Mouse (Mus musculus): Measurements from ENCODE around the gene Tcl1b3. TPM values are rescaled to one million over a fixed set of nuclear protein-coding genes. Genes with fewer than 3 reads are reported as not detected.

Gene Tcl1b3
- total RNA-seq, 1 experiment from 2014 or later, result not detected

- no peak for ATAC-seq (ENCODE audit: extremely low read depth, insufficient number of reproducible peaks, low FRiP score, poor library complexity, severe bottlenecking)
Observed at GRCm38 (mm10) chr12:105222601-105223319, 31.9 kb downstream of the Tcl1b3 start, which contains the start of gene Tcl1. TSS of gene Tcl1 (minus strand) at chr12:105222793.

GRCm38 (mm10) chr12:105224621-105225320, 33.9 kb downstream of the Tcl1b3 start:
- ATAC-seq (ENCODE audit: extremely low read depth, insufficient number of reproducible peaks, low FRiP score, poor library complexity, severe bottlenecking), result no peak

- ATAC-seq (ENCODE audit: extremely low read depth, insufficient number of reproducible peaks, low FRiP score, poor library complexity, severe bottlenecking), result no peak
Observed at GRCm38 (mm10) chr12:105234362-105234761, 43.5 kb downstream of the Tcl1b3 start.

- ATAC-seq (ENCODE audit: extremely low read depth, insufficient number of reproducible peaks, low FRiP score, poor library complexity, severe bottlenecking), result no peak
Observed at GRCm38 (mm10) chr12:105235091-105235490, 44.2 kb downstream of the Tcl1b3 start.

GRCm38 (mm10) chr12:105239060-105239459, 48.2 kb downstream of the Tcl1b3 start:
- ATAC-seq (ENCODE audit: extremely low read depth, insufficient number of reproducible peaks, low FRiP score, poor library complexity, severe bottlenecking), result no peak

Other genes with a start within 250 kb of the Tcl1b3 start
- 20.7 and 21.2 TPM in 2 replicates for gene Syne3, start 181.2 kb upstream of the Tcl1b3 start, total RNA-seq (2017)
- gene Glrx5, start 158.4 kb upstream of the Tcl1b3 start, total RNA-seq (2017), result 8.0 and 9.1 TPM in 2 replicates
- gene Tcl1b2, start 45.0 kb upstream of the Tcl1b3 start, total RNA-seq (2017), result not detected in 2 replicates
- gene Tcl1b1, start 31.4 kb upstream of the Tcl1b3 start, total RNA-seq (2017), result not detected in 2 replicates
- gene Tcl1b5, start 14.7 kb upstream of the Tcl1b3 start, total RNA-seq (2017), result not detected in 2 replicates
- not detected in 2 replicates for gene Tcl1b4, start 10.9 kb downstream of the Tcl1b3 start, total RNA-seq (2017)
- not detected in 2 replicates for gene Tcl1, start 31.8 kb downstream of the Tcl1b3 start, total RNA-seq (2017)
- gene Tunar, start 142.8 kb downstream of the Tcl1b3 start, total RNA-seq (2017), result not detected in 2 replicates

All from neutrophil, adult 5-6 weeks (primary cell).